Mouse (Mus musculus): ENCODE measurements at regions not wholly inside any gene's neighbourhood (a gene's known extent, or its start where the extent isn't known, plus 50 kb on each side); places are given as distances from the start of the nearest gene placed in this dataset.
A peak's percentile ranks its signal among the peaks of the same experiment; 100 is the strongest.

- no peak for DNase-seq (ENCODE audit: extremely low spot score in 1 of 2, low spot score in 2 of 2)
- intact Hi-C loops (cut with DNase I) = no loop called here
Measured at GRCm38 (mm10) chr4:124542696-124543095, 67.9 kb downstream of the 3100002H09Rik start.

- intact Hi-C loops (cut with DNase I) = no loop called here
- no peak for DNase-seq (ENCODE audit: extremely low spot score in 1 of 2, low spot score in 2 of 2)
Measured at GRCm38 (mm10) chr4:124538471-124538870, 72.1 kb downstream of the 3100002H09Rik start.

GRCm38 (mm10) chr4:124537681-124538080 is 72.9 kb downstream of the 3100002H09Rik start:
- DNase-seq (ENCODE audit: extremely low spot score in 1 of 2, low spot score in 2 of 2) = no peak
- intact Hi-C loops (cut with DNase I) = no loop called here

- intact Hi-C loops (cut with DNase I) = no loop called here
Measured at GRCm38 (mm10) chr4:124533614-124534013, 77.0 kb downstream of the 3100002H09Rik start.

GRCm38 (mm10) chr4:124530596-124530995 is 80.0 kb downstream of the 3100002H09Rik start:
- intact Hi-C loops (cut with DNase I) = no loop called here
- DNase-seq (ENCODE audit: extremely low spot score in 1 of 2, low spot score in 2 of 2) = no peak

More at GRCm38 (mm10) chr4:124533614-124534013, 77.0 kb downstream of the 3100002H09Rik start:
- DNase-seq (ENCODE audit: extremely low spot score in 1 of 2, low spot score in 2 of 2) = peak in 1 of 2 experiments; percentile 39

GRCm38 (mm10) chr4:124526822-124527221 is 83.8 kb downstream of the 3100002H09Rik start:
- DNase-seq (ENCODE audit: extremely low spot score in 1 of 2, low spot score in 2 of 2) = no peak
- intact Hi-C loops (cut with DNase I) = no loop called here

GRCm38 (mm10) chr4:124526362-124526761 is 84.2 kb downstream of the 3100002H09Rik start:
- no peak for DNase-seq (ENCODE audit: extremely low spot score in 1 of 2, low spot score in 2 of 2)
- intact Hi-C loops (cut with DNase I) = no loop called here

- intact Hi-C loops (cut with DNase I) = no loop called here
Measured at GRCm38 (mm10) chr4:124520309-124520708, 90.3 kb downstream of the 3100002H09Rik start.

GRCm38 (mm10) chr4:124511761-124512160 is 98.8 kb downstream of the 3100002H09Rik start:
- intact Hi-C loops (cut with DNase I) = no loop called here
- DNase-seq (ENCODE audit: extremely low spot score in 1 of 2, low spot score in 2 of 2) = peak; percentile 17 to 52

More at GRCm38 (mm10) chr4:124520309-124520708, 90.3 kb downstream of the 3100002H09Rik start:
- DNase-seq (ENCODE audit: extremely low spot score in 1 of 2, low spot score in 2 of 2) = no peak

GRCm38 (mm10) chr4:124510816-124511215 is 99.8 kb downstream of the 3100002H09Rik start:
- no peak for DNase-seq (ENCODE audit: extremely low spot score in 1 of 2, low spot score in 2 of 2)
- intact Hi-C loops (cut with DNase I) = no loop called here

- peak; percentile 20 to 69 for DNase-seq (ENCODE audit: extremely low spot score in 1 of 2, low spot score in 2 of 2)
- intact Hi-C loops (cut with DNase I) = no loop called here
Measured at GRCm38 (mm10) chr4:124509695-124510094, 100.9 kb downstream of the 3100002H09Rik start.

GRCm38 (mm10) chr4:124506083-124506647 is 104.4 kb downstream of the 3100002H09Rik start:
- no peak for DNase-seq (ENCODE audit: extremely low spot score in 1 of 2, low spot score in 2 of 2)

GRCm38 (mm10) chr4:124501785-124502184 is 108.8 kb downstream of the 3100002H09Rik start:
- DNase-seq (ENCODE audit: extremely low spot score in 1 of 2, low spot score in 2 of 2) = no peak
- intact Hi-C loops (cut with DNase I) = no loop called here

More at GRCm38 (mm10) chr4:124506083-124506647, 104.4 kb downstream of the 3100002H09Rik start:
- intact Hi-C loops (cut with DNase I) = no loop called here

GRCm38 (mm10) chr4:124498043-124498442 is 112.6 kb downstream of the 3100002H09Rik start:
- intact Hi-C loops (cut with DNase I) = no loop called here
- peak in 1 of 2 experiments; percentile 24 for DNase-seq (ENCODE audit: extremely low spot score in 1 of 2, low spot score in 2 of 2)

GRCm38 (mm10) chr4:124485941-124486581 is 124.5 kb downstream of the 3100002H09Rik start:
- intact Hi-C loops (cut with DNase I) = no loop called here
- peak in 1 of 2 experiments; percentile 35 for DNase-seq (ENCODE audit: extremely low spot score in 1 of 2, low spot score in 2 of 2)

- intact Hi-C loops (cut with DNase I) = no loop called here
- DNase-seq (ENCODE audit: extremely low spot score in 1 of 2, low spot score in 2 of 2) = no peak
Measured at GRCm38 (mm10) chr4:124484613-124485586, 125.7 kb downstream of the 3100002H09Rik start.

- no peak for DNase-seq (ENCODE audit: extremely low spot score in 1 of 2, low spot score in 2 of 2)
Measured at GRCm38 (mm10) chr4:124477870-124478301, 132.7 kb downstream of the 3100002H09Rik start.

GRCm38 (mm10) chr4:124477359-124477868 is 133.2 kb downstream of the 3100002H09Rik start:
- DNase-seq (ENCODE audit: extremely low spot score in 1 of 2, low spot score in 2 of 2) = no peak

More at GRCm38 (mm10) chr4:124477870-124478301, 132.7 kb downstream of the 3100002H09Rik start:
- intact Hi-C loops (cut with DNase I) = no loop called here

GRCm38 (mm10) chr4:124465229-124465820 is 145.3 kb downstream of the 3100002H09Rik start:
- DNase-seq (ENCODE audit: extremely low spot score in 1 of 2, low spot score in 2 of 2) = no peak

More at GRCm38 (mm10) chr4:124477359-124477868, 133.2 kb downstream of the 3100002H09Rik start:
- intact Hi-C loops (cut with DNase I) = no loop called here

More at GRCm38 (mm10) chr4:124465229-124465820, 145.3 kb downstream of the 3100002H09Rik start:
- intact Hi-C loops (cut with DNase I) = no loop called here

All from left cerebral cortex, postnatal 10 days (tissue).